Mouse (Mus musculus) CH12.LX (cell line): ENCODE measurements around the gene Vmn1r4. TPM values are rescaled to one million over a fixed set of nuclear protein-coding genes. Genes with fewer than 3 reads are reported as not detected.

Source experiments
- DNase-seq: peaks from one replicate; pipeline ENCODE4 v3.0.0-alpha.2; 2013; ENCODE audit errors: extremely low read depth
- H3K27ac ChIP-seq: 2 replicates; pipeline ENCODE4 v1.5.1; 2012; ENCODE audit warnings: low read depth, mild to moderate bottlenecking, control low read depth, moderate library complexity; ENCODE audit not compliant: insufficient read depth
- H3K27me3 ChIP-seq: replicated peaks from 2 replicates; pipeline ENCODE3; 2012; ENCODE audit warnings: inconsistent platforms
- H3K36me3 ChIP-seq, 2 experiments: replicated peaks in 1 of 2; 2 replicates each; pipeline versions ENCODE3 to v1.6.1; 2012; ENCODE audit warnings: inconsistent platforms in 1 of 2, low read length in 1 of 2, mild to moderate bottlenecking in 1 of 2, mixed read lengths in 1 of 2, moderate library complexity in 1 of 2; ENCODE audit not compliant: control insufficient read depth in 1 of 2, insufficient read depth in 1 of 2
- H3K4me1 ChIP-seq, 2 experiments: 2 replicates each; pipeline ENCODE4 v1.6.1; 2012; ENCODE audit warnings: inconsistent platforms in 1 of 2, moderate library complexity in 1 of 2; ENCODE audit not compliant: insufficient read depth in 2 of 2, control insufficient read depth in 1 of 2
- H3K4me2 ChIP-seq: 2 replicates; pipeline ENCODE4 v1.6.1; 2012; ENCODE audit warnings: low read depth, mild to moderate bottlenecking, control low read depth; ENCODE audit not compliant: poor library complexity, insufficient read depth, severe bottlenecking
- H3K4me3 ChIP-seq, 3 experiments: fragments of 150-350 bp in 1 of 3; sonication (generic) in 1 of 3; replicated peaks in 1 of 3; 2 replicates each; pipeline versions ENCODE3 to v1.5.1; 2011 to 2012; ENCODE audit warnings: low read depth in 2 of 3, low read length in 2 of 3, mild to moderate bottlenecking in 2 of 3, moderate library complexity in 2 of 3, control low read depth in 1 of 3, improper control_type of control experiment in 1 of 3, inconsistent platforms in 1 of 3, mixed read lengths in 1 of 3; ENCODE audit not compliant: poor library complexity in 1 of 3
- H3K79me2 ChIP-seq: replicated peaks from 2 replicates; pipeline ENCODE4 v1.6.1; 2012; ENCODE audit warnings: mild to moderate bottlenecking, moderate library complexity; ENCODE audit not compliant: control insufficient read depth, poor library complexity, insufficient read depth, severe bottlenecking; ENCODE audit errors: extremely low read depth
- H3K9ac ChIP-seq: 2 replicates; pipeline ENCODE4 v1.6.1; 2012; ENCODE audit warnings: low read depth, mild to moderate bottlenecking, control low read depth, moderate library complexity; ENCODE audit not compliant: insufficient read depth
- H3K9me3 ChIP-seq: replicated peaks from 2 replicates; pipeline ENCODE3; 2012; ENCODE audit warnings: low read length, inconsistent platforms, mixed read lengths
- CHD1 ChIP-seq: IDR thresholded peaks from 2 replicates; pipeline ENCODE4 v1.6.1; 2012; ENCODE audit warnings: low read depth, low read length, improper control_type of control experiment, inconsistent platforms
- E2F4 ChIP-seq: IDR thresholded peaks from 2 replicates; pipeline ENCODE4 v1.6.1; 2011; ENCODE audit warnings: low read depth, low read length, improper control_type of control experiment; ENCODE audit not compliant: insufficient replicate concordance
- EP300 ChIP-seq: IDR thresholded peaks from 2 replicates; pipeline ENCODE4 v1.6.1; 2011; ENCODE audit warnings: low read length, improper control_type of control experiment
- GABPA ChIP-seq: IDR thresholded peaks from 2 replicates; pipeline ENCODE4 v1.6.1; 2012; ENCODE audit warnings: low read depth, low read length, improper control_type of control experiment, inconsistent platforms; ENCODE audit not compliant: insufficient replicate concordance
- IRF4 ChIP-seq: IDR thresholded peaks from 2 replicates; pipeline ENCODE4 v1.6.1; 2014; ENCODE audit warnings: low read depth, mild to moderate bottlenecking, inconsistent platforms, low read length, improper control_type of control experiment
- JUND ChIP-seq: conservative IDR thresholded peaks from 2 replicates; pipeline ENCODE4 v1.6.1; 2011; ENCODE audit warnings: low read depth, low read length, improper control_type of control experiment
- POLR2AphosphoS2 ChIP-seq: IDR thresholded peaks from 2 replicates; pipeline ENCODE4 v1.6.1; 2011; ENCODE audit warnings: low read depth, low read length, improper control_type of control experiment
- SIN3A ChIP-seq: IDR thresholded peaks from 2 replicates; pipeline ENCODE4 v1.6.1; 2012; ENCODE audit warnings: low read length, improper control_type of control experiment, inconsistent platforms
- TCF12 ChIP-seq: IDR thresholded peaks from 2 replicates; pipeline ENCODE4 v1.6.1; 2014; ENCODE audit warnings: low read depth, mild to moderate bottlenecking, inconsistent platforms, low read length, improper control_type of control experiment
- dilution Hi-C: fragments of 300-500 bp; cut with MboI; formaldehyde crosslinking; loops from 2 replicates; pipeline ENCODE4 v1.14.3; 2020; ENCODE audit warnings: low sequenced_read_pairs; ENCODE audit not compliant: extremely low pct_unique_long_range_greater_than_20kb, extremely low pct_ligation_motif_present
- in situ Hi-C: fragments of 300-500 bp; cut with MboI; formaldehyde crosslinking; loops from 3 replicates; pipeline ENCODE4 v1.14.3; 2019; ENCODE audit warnings: low sequenced_read_pairs, low pct_ligation_motif_present, low pct_unique_long_range_greater_than_20kb, mixed read lengths
- polyA plus RNA-seq: library from polyadenylated mRNA; unstranded; fragments of >175 nt; gene quantifications from 2 replicates; pipeline ENCODE4 v1.2.1, GENCODE M21; 2012; ENCODE audit warnings: low read depth; ENCODE audit not compliant: insufficient read length
- total RNA-seq, 2 experiments: library from RNA; depleted of rRNA; stranded (reverse); fragments of 300-350 nt in 1 of 2; fragments of >200 nt in 1 of 2; gene quantifications; 2 replicates each; pipeline ENCODE4 v1.2.3; 2012 to 2014

Gene Vmn1r4
- total and polyA plus RNA-seq, 3 experiments = 0.11 to 0.25 (median 0.11) TPM

DNA sequence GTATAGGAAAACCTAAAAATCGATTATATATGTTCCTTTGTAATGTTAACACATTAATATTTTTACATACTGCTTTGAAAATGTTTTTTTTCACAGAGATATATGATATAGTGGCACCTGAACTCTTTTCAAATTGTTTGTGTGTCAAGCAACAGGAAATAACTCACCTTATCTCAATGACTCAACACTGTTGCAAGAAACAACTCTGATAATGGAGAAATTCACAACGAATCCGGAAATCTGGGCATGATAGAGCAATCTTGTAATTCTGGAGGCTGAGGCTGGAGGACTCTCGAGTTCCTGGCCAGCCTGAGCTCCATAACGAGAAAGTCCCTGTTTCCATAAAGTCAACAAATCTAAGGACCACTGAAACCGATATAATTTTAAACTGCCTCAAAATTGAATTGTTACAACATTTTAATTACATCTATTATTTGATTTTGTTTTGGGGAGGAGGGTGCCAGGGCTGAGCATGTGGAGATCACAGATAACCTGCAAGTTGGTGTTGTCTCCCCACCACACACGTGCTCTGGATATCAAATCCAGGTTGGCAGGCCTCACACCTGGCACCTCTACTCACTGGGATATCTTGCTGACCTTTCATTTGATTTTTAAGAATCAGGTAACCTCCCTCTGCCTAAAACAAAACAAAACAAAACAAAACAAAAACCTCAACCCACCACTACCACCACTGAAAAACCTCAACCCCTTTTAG is 4.3 kb upstream of the Vmn1r4 start:
- peaks cover 3 to 10% of the 10 kb centered on the region in 2 experiments; a peak in 2 of 4 replicates for H3K4me1 ChIP-seq
- in situ Hi-C loops = no loop called here
- no peak overlapping the region for H3K9ac ChIP-seq
- H3K79me2 ChIP-seq = peaks cover 17% of the 10 kb centered on the region
- H3K4me3 ChIP-seq = no peak overlapping the region
- peaks cover 0 to 11% of the 10 kb centered on the region in 2 experiments for H3K36me3 ChIP-seq
- no peak overlapping the region for H3K27ac ChIP-seq
- no peak overlapping the region for H3K4me2 ChIP-seq
- no peaks in the 10 kb centered on the region for H3K27me3 ChIP-seq
- peaks cover 3% of the 10 kb centered on the region for H3K9me3 ChIP-seq
- TF ChIP-seq POLR2AphosphoS2 (no peak), E2F4 (no peak), IRF4 (no peak), CHD1 (no peak), EP300 (no peak), TCF12 (no peak)
- TF ChIP-seq, all 38 proteins: peak for 0
- DNase-seq = no peak
- dilution Hi-C loops = no loop called here

DNA sequence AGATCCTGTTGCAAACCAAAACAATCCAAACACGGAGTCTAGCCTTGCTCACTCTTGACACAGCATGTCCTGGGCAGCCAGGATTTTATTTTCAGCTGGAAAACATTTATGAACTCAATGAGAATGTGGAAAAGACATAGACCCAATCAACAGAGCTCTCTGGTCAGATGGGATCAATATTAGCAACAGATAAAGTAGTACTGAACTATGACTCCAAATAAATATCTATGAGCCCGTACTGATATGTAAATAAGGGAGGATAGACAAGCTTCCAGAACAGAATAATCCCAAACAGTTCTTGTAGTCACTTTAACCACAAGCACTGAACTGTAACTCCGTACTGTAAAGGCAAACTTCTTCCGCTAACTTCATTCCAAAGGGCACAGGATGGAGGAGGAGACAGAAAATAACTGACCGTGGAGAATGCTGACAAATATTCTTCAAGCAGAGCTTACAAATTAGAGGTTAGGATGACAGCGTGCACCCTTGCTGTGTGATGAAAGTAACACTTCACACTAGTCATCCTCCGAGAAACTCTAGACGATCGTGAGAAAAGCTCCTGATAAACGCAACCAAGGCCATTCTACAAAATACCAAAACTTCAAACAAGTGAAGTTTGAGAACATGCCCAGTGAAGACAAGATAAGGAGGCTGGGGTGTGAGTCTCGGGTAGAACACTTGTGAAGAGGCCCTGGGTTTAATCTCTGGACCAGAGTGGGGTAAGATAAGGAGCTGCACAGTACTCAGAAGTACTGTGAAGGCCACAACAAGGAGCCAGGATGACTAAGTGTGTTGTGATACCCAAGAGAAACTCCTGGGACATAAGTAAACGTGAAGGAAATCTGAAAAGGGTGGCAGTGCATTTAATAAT is 3.4 kb upstream of the Vmn1r4 start:
- peaks cover 17% of the 10 kb centered on the region for H3K79me2 ChIP-seq
- no peak overlapping the region for H3K27ac ChIP-seq
- no peaks in the 10 kb centered on the region for H3K27me3 ChIP-seq
- H3K4me2 ChIP-seq = no peak overlapping the region
- in situ Hi-C loops = no loop called here
- no peak for DNase-seq
- no peaks in the 10 kb centered on the region for H3K9me3 ChIP-seq
- TF ChIP-seq E2F4 = no peak
- no peak for TF ChIP-seq GABPA
- TF ChIP-seq CHD1 = no peak
- H3K9ac ChIP-seq = no peak overlapping the region
- peaks cover 3 to 14% of the 10 kb centered on the region in 2 experiments; a peak in 3 of 4 replicates for H3K4me1 ChIP-seq
- H3K36me3 ChIP-seq = peaks cover 0 to 11% of the 10 kb centered on the region in 2 experiments
- H3K4me3 ChIP-seq = no peak overlapping the region
- dilution Hi-C loops = no loop called here

DNA sequence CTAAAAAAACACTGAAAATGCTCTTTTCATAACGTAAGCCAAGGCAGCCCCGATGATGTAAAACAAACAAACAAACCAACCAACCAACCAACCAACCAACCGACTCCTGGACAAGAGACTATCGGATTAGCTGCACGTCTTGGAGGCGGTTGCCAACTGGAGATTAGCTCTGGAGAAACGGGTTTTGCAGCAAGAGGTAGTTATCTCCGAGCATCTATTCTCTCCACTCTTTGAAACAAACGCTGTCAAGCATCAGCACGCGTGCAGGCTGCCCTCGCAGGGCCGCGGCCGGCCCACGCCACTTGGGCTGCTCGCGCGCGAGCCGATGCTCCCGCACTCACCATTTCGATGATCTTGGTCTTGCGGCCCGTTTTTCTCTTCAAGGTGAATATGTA is 487 bp upstream of the Vmn1r4 start:
- Histone ChIP-seq H3K4me3 (peak overlapping the region; percentile 73 to 96 (median 82)), H3K4me1 (peaks cover 3 to 14% of the 10 kb centered on the region in 2 experiments; a peak in 3 of 4 replicates), H3K27ac (no peak overlapping the region), H3K36me3 (peaks cover 0 to 2% of the 10 kb centered on the region in 2 experiments), H3K9ac (peak overlapping the region; percentile 74), H3K9me3 (no peaks in the 10 kb centered on the region), H3K4me2 (no peak overlapping the region), H3K79me2 (peaks cover 15% of the 10 kb centered on the region), H3K27me3 (no peaks in the 10 kb centered on the region)
- in situ Hi-C loops = no loop called here
- dilution Hi-C loops = no loop called here
- peak; percentile 32 for DNase-seq
- TF ChIP-seq JUND = no peak
- peak; percentile 25; the same call in 1 of the 2 replicates for TF ChIP-seq SIN3A
- TF ChIP-seq, all 38 proteins: peak for 1
